Mouse (Mus musculus) colon, adult 2 months (tissue): ENCODE data around the gene Ltbp1. TPM values are rescaled to one million over a fixed set of nuclear protein-coding genes. Genes with fewer than 3 reads are reported as not detected.

Source experiments
- polyA plus RNA-seq: library from polyadenylated mRNA; depleted of rRNA; stranded (reverse); fragments of >200 nt; gene quantifications from 2 replicates; pipeline ENCODE4 v1.2.3, GENCODE M21; 2012; rRNA removed

Gene Ltbp1
- 10.4 and 15.2 TPM in 2 replicates for polyA plus RNA-seq

DNA sequence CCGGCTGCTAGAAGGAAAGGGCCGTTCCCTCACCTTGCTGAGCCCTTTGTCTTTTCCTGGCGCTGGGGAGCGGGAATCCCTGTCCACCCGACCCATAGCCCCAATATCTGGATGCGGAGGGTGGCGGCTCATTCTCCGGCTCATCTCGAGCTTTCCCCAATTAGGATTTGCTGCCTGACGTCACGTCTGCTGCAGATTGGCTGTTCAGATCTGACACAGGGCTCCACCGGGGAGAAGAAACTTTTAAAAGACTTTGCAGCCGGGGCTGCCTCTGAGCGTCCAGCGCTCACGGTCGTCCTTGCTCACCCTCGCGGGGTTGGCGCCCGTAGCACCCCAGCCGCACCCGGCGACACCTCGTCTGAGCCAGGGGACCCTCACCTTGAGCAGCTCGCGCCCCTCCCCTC is at the start of gene Ltbp1:
Ltbp1 (plus strand) TSS at position 288 of the 404 bp plus-strand sequence.

DNA sequence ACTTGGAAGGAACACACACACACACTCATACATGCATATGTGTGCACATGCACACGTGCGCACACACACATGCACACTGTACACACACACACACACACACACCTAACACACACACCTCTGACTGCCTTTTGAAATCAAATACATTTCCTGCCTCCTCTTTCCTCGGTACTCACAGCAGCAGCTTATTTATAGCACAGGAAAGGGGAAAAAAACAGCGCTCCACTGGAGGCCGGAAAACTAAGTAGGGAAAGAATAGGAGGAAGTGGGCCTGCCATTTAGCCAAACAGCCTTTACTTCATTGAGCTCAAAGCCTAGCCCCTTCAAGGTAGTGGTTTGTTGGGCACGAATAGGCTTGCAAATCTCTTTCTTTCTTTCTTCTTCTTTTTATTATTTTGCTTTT is 430.2 kb downstream of the Ltbp1 start, which contains the start of gene Rasgrp3:
Rasgrp3 (plus strand) TSS at position 298 of the 400 bp plus-strand sequence.

